Mouse (Mus musculus) neural tube, embryonic 15.5 days (tissue): ENCODE data around the gene Sp9. TPM values are rescaled to one million over a fixed set of nuclear protein-coding genes. Genes with fewer than 3 reads are reported as not detected.

Experiments used
- ATAC-seq: fragments of 200-750 bp; cut with Nextera tagmentation; 2 replicates; pipeline ENCODE4 v1.8.0; 2017; ENCODE audit warnings: mild to moderate bottlenecking, moderate TSS enrichment, moderate library complexity; ENCODE audit not compliant: low FRiP score
- H3K27ac ChIP-seq: fragments of 300-500 bp; sonication (generic); replicated peaks from 2 replicates; pipeline ENCODE4 v1.5.1; 2015; ENCODE audit warnings: mild to moderate bottlenecking, inconsistent platforms
- H3K27me3 ChIP-seq: fragments of 300-500 bp; sonication (generic); replicated peaks from 2 replicates; pipeline ENCODE4 v1.6.1; 2015; ENCODE audit warnings: inconsistent platforms
- H3K36me3 ChIP-seq: fragments of 300-500 bp; sonication (generic); 2 replicates; pipeline ENCODE4 v1.6.1; 2015; ENCODE audit warnings: inconsistent platforms
- H3K4me1 ChIP-seq: fragments of 300-500 bp; sonication (generic); 2 replicates; pipeline ENCODE4 v1.6.1; 2015; ENCODE audit warnings: inconsistent platforms
- H3K4me2 ChIP-seq: fragments of 300-500 bp; sonication (generic); 2 replicates; pipeline ENCODE4 v1.6.1; 2015; ENCODE audit warnings: inconsistent platforms, mild to moderate bottlenecking, moderate library complexity
- H3K4me3 ChIP-seq: fragments of 300-500 bp; sonication (generic); replicated peaks from 2 replicates; pipeline ENCODE4 v1.5.1; 2015; ENCODE audit warnings: mild to moderate bottlenecking, inconsistent platforms
- H3K9ac ChIP-seq: fragments of 300-500 bp; sonication (generic); replicated peaks from 2 replicates; pipeline ENCODE4 v1.6.1; 2015; ENCODE audit warnings: mild to moderate bottlenecking, inconsistent platforms
- H3K9me3 ChIP-seq: fragments of 300-500 bp; sonication (generic); replicated peaks from 2 replicates; pipeline ENCODE4 v1.6.1; 2016; ENCODE audit warnings: inconsistent platforms
- WGBS: fragments of 180-500 bp; shearing (Covaris S2); methylation state at CpG from one replicate; pipeline ENCODE4 v1.1.7; 2015; ENCODE audit warnings: mixed read lengths; 5-methylcytosine and 5-hydroxymethylcytosine counted together
- polyA plus RNA-seq: library from polyadenylated mRNA; unstranded; fragments of >200 nt; fragmentation: Nextera tagmentation; extraction: Ambion mirVana; gene quantifications from 2 replicates; pipeline ENCODE4 v1.2.1, GENCODE M21; 2015

Gene Sp9
- polyA plus RNA-seq, 1 experiment from 2014 or later, result 1.4 TPM

- H3K4me1 ChIP-seq, result no peaks in the 10 kb centered on the region
- H3K9ac ChIP-seq, result no peak overlapping the region
- no peak for ATAC-seq
- no peak overlapping the region for H3K4me3 ChIP-seq
- no peak overlapping the region for H3K27ac ChIP-seq
- H3K36me3 ChIP-seq, result no peaks in the 10 kb centered on the region
- 90% methylated on average over 5 of the region's 5 CpGs for WGBS
- no peaks in the 10 kb centered on the region for H3K27me3 ChIP-seq
- H3K9me3 ChIP-seq, result no peaks in the 10 kb centered on the region
- H3K4me2 ChIP-seq, result no peak overlapping the region
Observed at GRCm38 (mm10) chr2:73319218-73319617, 47.5 kb downstream of the Sp9 start.

- Histone ChIP-seq H3K9ac (no peak overlapping the region), H3K9me3 (no peaks in the 10 kb centered on the region), H3K27me3 (no peaks in the 10 kb centered on the region), H3K4me1 (no peaks in the 10 kb centered on the region), H3K36me3 (no peaks in the 10 kb centered on the region), H3K4me3 (no peak overlapping the region), H3K27ac (no peak overlapping the region), H3K4me2 (no peak overlapping the region)
- WGBS, result 65% methylated on average over 12 of the region's 12 CpGs
- no peak for ATAC-seq
Observed at GRCm38 (mm10) chr2:73322991-73323390, 51.3 kb downstream of the Sp9 start.

GRCm38 (mm10) chr2:73325871-73326270 is 54.1 kb downstream of the Sp9 start:
- H3K9ac ChIP-seq, result no peak overlapping the region
- no peaks in the 10 kb centered on the region for H3K9me3 ChIP-seq
- H3K4me1 ChIP-seq, result no peaks in the 10 kb centered on the region
- H3K36me3 ChIP-seq, result no peaks in the 10 kb centered on the region
- H3K4me3 ChIP-seq, result no peak overlapping the region
- H3K27ac ChIP-seq, result no peak overlapping the region
- 73% methylated on average over 5 of the region's 5 CpGs for WGBS
- H3K27me3 ChIP-seq, result no peaks in the 10 kb centered on the region
- no peak for ATAC-seq
- no peak overlapping the region for H3K4me2 ChIP-seq

Other genes with a start within 250 kb of the Sp9 start
- 111 and 117 TPM in 2 replicates for gene Ola1, start 53.0 kb upstream of the Sp9 start, polyA plus RNA-seq
- gene Scrn3, start 40.7 kb downstream of the Sp9 start, polyA plus RNA-seq, result 9.8 TPM in 2 replicates
- 23.1 and 26.9 TPM in 2 replicates for gene Cir1, start 40.8 kb downstream of the Sp9 start, polyA plus RNA-seq
- 14.3 and 15.6 TPM in 2 replicates for gene Gpr155, start 114.6 kb downstream of the Sp9 start, polyA plus RNA-seq